Mouse (Mus musculus) liver, embryonic 14.5 days (tissue): Measurements from ENCODE around the gene Ankrd13b.

ENCODE experiments used
- CTCF ChIP-seq: IDR thresholded peaks from 2 replicates; pipeline ENCODE4 v1.5.1; 2016; ENCODE audit warnings: antibody characterized with exemption, low read depth, control low read depth
- EP300 ChIP-seq: IDR thresholded peaks from 2 replicates; pipeline ENCODE4 v1.6.1; 2016; ENCODE audit warnings: antibody characterized with exemption, low read depth

- TF ChIP-seq CTCF (no peak), EP300 (no peak)
These were observed 6.4 kb downstream of the Ankrd13b start for GRCm38 (mm10) chr11:77483043-77483442.
